Mouse (Mus musculus) heart, adult 2 months (tissue): ENCODE measurements around the gene Tymp. TPM values are rescaled to one million over a fixed set of nuclear protein-coding genes. Genes with fewer than 3 reads are reported as not detected.
A peak's percentile ranks its signal among the peaks of the same experiment; 100 is the strongest.

Source experiments
- DNase-seq, 2 experiments: peaks; one replicate each; pipeline ENCODE4 v3.0.0; 2021
- H3K27ac ChIP-seq: fragments of 200-600 bp; 2 replicates; pipeline ENCODE4 v1.8.1; 2022
- H3K27me3 ChIP-seq: fragments of 200-500 bp; 2 replicates; pipeline ENCODE4 v1.6.1; 2012; ENCODE audit warnings: mild to moderate bottlenecking, low read length, inconsistent platforms, mixed read lengths; ENCODE audit not compliant: control insufficient read depth, insufficient read depth
- H3K36me3 ChIP-seq: fragments of 200-500 bp; 2 replicates; pipeline ENCODE4 v1.6.1; 2012; ENCODE audit warnings: low read length, inconsistent platforms; ENCODE audit not compliant: control insufficient read depth, insufficient read depth
- H3K4me1 ChIP-seq: fragments of 200-500 bp; 2 replicates; pipeline ENCODE4 v1.6.1; 2011; ENCODE audit warnings: low read length; ENCODE audit not compliant: control insufficient read depth, insufficient read depth
- H3K4me3 ChIP-seq: fragments of 200-600 bp; 2 replicates; pipeline ENCODE4 v1.8.1; 2022
- H3K79me2 ChIP-seq: fragments of 200-500 bp; replicated peaks from 2 replicates; pipeline ENCODE4 v1.6.1; 2012; ENCODE audit warnings: mild to moderate bottlenecking, inconsistent platforms, low read length, moderate library complexity, mixed read lengths; ENCODE audit not compliant: control insufficient read depth, insufficient read depth
- H3K9ac ChIP-seq: fragments of 200-500 bp; 2 replicates; pipeline ENCODE4 v1.6.1; 2012; ENCODE audit warnings: low read depth, mild to moderate bottlenecking, control low read depth, inconsistent platforms, low read length, mixed read lengths
- CTCF ChIP-seq: fragments of 200-600 bp; IDR thresholded peaks from 2 replicates; pipeline ENCODE4 v1.8.1; 2022; ENCODE audit warnings: antibody characterized with exemption, mild to moderate bottlenecking, moderate library complexity
- EP300 ChIP-seq: fragments of 200-500 bp; IDR thresholded peaks from 2 replicates; pipeline ENCODE4 v1.6.1; 2011; ENCODE audit warnings: low read depth, low read length, control low read depth; ENCODE audit not compliant: insufficient read depth
- POLR2A ChIP-seq: fragments of 200-500 bp; IDR thresholded peaks from 2 replicates; pipeline ENCODE4 v1.6.1; 2011; ENCODE audit warnings: mild to moderate bottlenecking, low read depth, low read length, control low read depth; ENCODE audit not compliant: insufficient read depth
- whole genome bisulfite sequencing: fragments of 180-500 bp; shearing (Covaris S2); methylation state at CpG from one replicate; pipeline ENCODE4 v1.1.7; 2018; 5-methylcytosine and 5-hydroxymethylcytosine counted together
- intact Hi-C: fragments of 180-260 bp; cut with DNase I; formaldehyde crosslinking; loops from one replicate; pipeline ENCODE4 v1.15.1; 2025
- polyA plus RNA-seq: library from polyadenylated mRNA; depleted of rRNA; stranded (reverse); fragments of >200 nt; gene quantifications from 2 replicates; pipeline ENCODE4 v1.2.3, GENCODE M21; 2012
- total RNA-seq, 2 experiments: library from RNA; stranded (reverse); gene quantifications; 2 replicates each; pipeline ENCODE4 v1.2.3; 2021

Tymp gene
- total and polyA plus RNA-seq, 3 experiments: 0.18 to 1.8 (median 0.47) TPM

DNA sequence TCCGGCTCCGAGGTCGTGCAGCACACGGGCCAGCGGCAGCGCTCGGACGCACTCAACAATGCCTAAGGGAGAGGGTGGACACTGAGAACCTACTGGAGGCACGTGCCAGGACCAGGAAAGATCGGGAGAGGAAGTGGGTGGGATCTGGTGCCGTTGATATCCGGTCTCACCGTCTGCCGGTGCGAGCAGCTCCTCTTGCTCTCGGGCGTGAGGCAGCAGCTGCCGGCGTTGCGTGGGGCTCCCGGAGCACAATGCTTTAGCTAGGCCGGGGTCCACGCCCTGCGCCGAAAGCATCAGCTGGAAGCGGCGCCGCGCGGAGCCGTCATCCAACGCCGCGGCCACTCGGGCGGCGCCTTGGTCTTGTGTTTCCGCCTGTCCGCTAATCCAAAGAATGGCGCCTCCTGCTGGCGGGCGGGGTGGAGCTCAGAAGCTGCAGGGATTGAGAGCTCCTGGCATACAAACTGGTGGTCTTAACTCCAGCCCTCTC is 3.0 kb downstream of the Tymp start, which contains the start of gene Sco2:
Gene Sco2 (minus strand): TSS at position 85 of the 487 bp plus-strand sequence.
- peak; percentile 92 to 95 for DNase-seq
- H3K4me3 ChIP-seq: peak within 1 kb of the TSS; percentile 63
- peaks cover 7% of the 10 kb centered on the region for H3K4me1 ChIP-seq
- no peaks in the 10 kb centered on the region for H3K36me3 ChIP-seq
- intact Hi-C loops: loop anchor here (2.0 to 10.0 kb wide), 4 partner anchors 19 to 229 kb away; partner anchors contain the start of genes C730034F03Rik, Chkb, Gm44502 and Lmf2
- TF ChIP-seq CTCF: peak; percentile 93
- TF ChIP-seq EP300: peak; percentile 17; the same call in 1 of the 2 replicates
- TF ChIP-seq POLR2A: peak; percentile 85
- peak within 1 kb of the TSS; percentile 99 for H3K27ac ChIP-seq
- 0 out of 2 replicates have a peak, but pooled peaks cover 2% of the 10 kb centered on the region for H3K27me3 ChIP-seq
- no peaks in the 10 kb centered on the region for H3K79me2 ChIP-seq
- WGBS: under 1% methylated on average over 42 of the region's 42 CpGs
- H3K9ac ChIP-seq: peak within 1 kb of the TSS; percentile 73

- DNase-seq: peak; percentile 89
- Histone ChIP-seq H3K9ac (peak overlapping the region; percentile 73), H3K27ac (peak overlapping the region; percentile 99), H3K27me3 (0 out of 2 replicates have a peak, but pooled peaks cover 2% of the 10 kb centered on the region), H3K36me3 (no peaks in the 10 kb centered on the region), H3K4me1 (peaks cover 7% of the 10 kb centered on the region), H3K79me2 (no peaks in the 10 kb centered on the region), H3K4me3 (peak overlapping the region; percentile 63)
- TF ChIP-seq EP300: no peak
- TF ChIP-seq CTCF: peak; percentile 78
- no peak for TF ChIP-seq POLR2A
- WGBS: 2% methylated on average over 35 of the region's 35 CpGs
- intact Hi-C loops: loop anchor here (2.0 to 10.0 kb wide), 2 partner anchors 18 to 228 kb away; partner anchors contain the start of genes Lmf2, Mapk11, Mapk12 and Ncaph2
Observed at GRCm38 (mm10) chr15:89373027-89373761, 3.6 kb downstream of the Tymp start.

- Histone ChIP-seq H3K4me1 (peaks cover 7% of the 10 kb centered on the region), H3K9ac (peak overlapping the region; percentile 73), H3K27me3 (0 out of 2 replicates have a peak, but pooled peaks cover 1% of the 10 kb centered on the region), H3K79me2 (no peaks in the 10 kb centered on the region), H3K36me3 (no peaks in the 10 kb centered on the region), H3K27ac (peak overlapping the region; percentile 7; the same call in 1 of the 2 replicates), H3K4me3 (no peak overlapping the region)
- TF ChIP-seq POLR2A (no peak), CTCF (no peak), EP300 (no peak)
- peak in 1 of 2 experiments; percentile 23 for DNase-seq
- intact Hi-C loops: loop anchor here (2.0 to 10.0 kb wide), 2 partner anchors 18 to 228 kb away; partner anchors contain the start of genes Lmf2, Mapk11, Mapk12 and Ncaph2
- 80% methylated on average over 7 of the region's 7 CpGs for WGBS
Observed at GRCm38 (mm10) chr15:89372536-89372935, 4.3 kb downstream of the Tymp start.

GRCm38 (mm10) chr15:89372068-89372467 is 4.8 kb downstream of the Tymp start:
- Histone ChIP-seq H3K27ac (no peak overlapping the region), H3K79me2 (no peaks in the 10 kb centered on the region), H3K36me3 (no peaks in the 10 kb centered on the region), H3K4me1 (peaks cover 7% of the 10 kb centered on the region), H3K9ac (no peak overlapping the region), H3K27me3 (no peaks in the 10 kb centered on the region), H3K4me3 (no peak overlapping the region)
- intact Hi-C loops: loop anchor here (2.0 to 10.0 kb wide), 2 partner anchors 17 to 227 kb away; partner anchors contain the start of genes Lmf2, Mapk11, Mapk12 and Ncaph2
- TF ChIP-seq POLR2A (no peak), EP300 (no peak), CTCF (no peak)
- WGBS: 86% methylated on average over 13 of the region's 13 CpGs
- peak in 1 of 2 experiments; percentile 17 for DNase-seq

- Histone ChIP-seq H3K27me3 (no peaks in the 10 kb centered on the region), H3K79me2 (no peaks in the 10 kb centered on the region; the same call in 1 of the 2 replicates), H3K4me3 (no peak overlapping the region), H3K9ac (no peak overlapping the region), H3K27ac (no peak overlapping the region), H3K4me1 (no peaks in the 10 kb centered on the region), H3K36me3 (no peaks in the 10 kb centered on the region)
- intact Hi-C loops: no loop called here
- WGBS: 84% methylated on average over 4 of the region's 4 CpGs
- no peak for DNase-seq
- TF ChIP-seq POLR2A: no peak
- TF ChIP-seq CTCF: no peak
- TF ChIP-seq EP300: no peak
Observed at GRCm38 (mm10) chr15:89365141-89365551, 11.7 kb downstream of the Tymp start.
